Mouse (Mus musculus) gastrocnemius, adult 2 months (tissue): ENCODE measurements around the gene Rtkn2. TPM values are rescaled to one million over a fixed set of nuclear protein-coding genes. Genes with fewer than 3 reads are reported as not detected.

Experiments used
- DNase-seq: peaks from one replicate; pipeline ENCODE4 v3.0.0; 2022
- H3K27ac ChIP-seq: fragments of 200-600 bp; 2 replicates; pipeline ENCODE4 v1.8.1; 2022; ENCODE audit warnings: mild to moderate bottlenecking
- H3K4me3 ChIP-seq: fragments of 200-600 bp; 2 replicates; pipeline ENCODE4 v1.8.1; 2022; ENCODE audit warnings: mild to moderate bottlenecking, moderate library complexity
- CTCF ChIP-seq: fragments of 200-600 bp; IDR thresholded peaks from 2 replicates; pipeline ENCODE4 v1.8.1; 2022; ENCODE audit warnings: antibody characterized with exemption, mild to moderate bottlenecking, moderate library complexity
- intact Hi-C: fragments of 180-260 bp; cut with DNase I; formaldehyde crosslinking; loops from one replicate; pipeline ENCODE4 v1.15.1; 2025
- total RNA-seq, 2 experiments: library from RNA; stranded (reverse); gene quantifications; 2 replicates each; pipeline ENCODE4 v1.2.3; 2021

Rtkn2 gene
- total RNA-seq, 2 experiments from 2014 or later = 0.11 to 0.31 TPM

GRCm38 (mm10) chr10:68054706-68055105 is 75.3 kb downstream of the Rtkn2 start:
- Histone ChIP-seq H3K4me3 (no peak overlapping the region), H3K27ac (no peak overlapping the region)
- intact Hi-C loops = no loop called here
- no peak for TF ChIP-seq CTCF
- DNase-seq = no peak

DNA sequence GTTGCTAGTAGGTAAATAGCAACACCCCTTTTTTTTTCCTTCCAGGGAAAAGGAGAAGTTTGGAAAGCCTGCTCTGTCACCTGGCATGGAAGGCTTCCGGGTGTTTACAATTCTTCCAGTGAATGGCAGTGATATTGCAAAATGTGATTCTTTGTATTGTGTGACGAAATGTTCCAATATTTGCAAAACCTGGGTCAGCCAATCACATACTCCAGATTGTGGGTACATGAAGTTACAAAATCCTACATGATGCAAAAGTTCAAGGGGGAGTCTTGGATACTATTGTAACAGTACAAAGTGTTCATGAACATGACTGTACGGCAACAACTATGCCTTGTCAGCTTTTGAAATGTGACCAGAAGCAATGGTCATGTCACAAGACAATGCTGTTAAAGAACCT is 78.5 kb downstream of the Rtkn2 start:
- intact Hi-C loops = no loop called here
- H3K27ac ChIP-seq = no peak overlapping the region
- TF ChIP-seq CTCF = no peak

GRCm38 (mm10) chr10:68058378-68058777 is 79.0 kb downstream of the Rtkn2 start:
- no peak overlapping the region for H3K27ac ChIP-seq
- DNase-seq = no peak
- TF ChIP-seq CTCF = peak; percentile 42; the same call in 1 of the 2 replicates
- no peak overlapping the region for H3K4me3 ChIP-seq
- intact Hi-C loops = no loop called here

More for the DNA sequence above, 78.5 kb downstream of the Rtkn2 start:
- DNase-seq = no peak
- H3K4me3 ChIP-seq = no peak overlapping the region

GRCm38 (mm10) chr10:68060590-68061248 is 81.3 kb downstream of the Rtkn2 start:
- intact Hi-C loops = loop anchor here (1.0 kb wide), 1 partner anchor 75 kb away; no protein-coding TSS in a partner anchor
- no peak for TF ChIP-seq CTCF
- H3K4me3 ChIP-seq = peak overlapping the region; percentile 51
- H3K27ac ChIP-seq = peak overlapping the region; percentile 73
- peak; percentile 68 for DNase-seq

GRCm38 (mm10) chr10:68061249-68061615 is 81.9 kb downstream of the Rtkn2 start:
- no peak for DNase-seq
- peak overlapping the region; percentile 73 for H3K27ac ChIP-seq
- intact Hi-C loops = loop anchor here (1.0 kb wide), 1 partner anchor 74 kb away; no protein-coding TSS in a partner anchor
- TF ChIP-seq CTCF = no peak
- H3K4me3 ChIP-seq = peak overlapping the region; percentile 51

GRCm38 (mm10) chr10:68063806-68064545 is 84.6 kb downstream of the Rtkn2 start:
- Histone ChIP-seq H3K4me3 (peak overlapping the region; percentile 32), H3K27ac (peak overlapping the region; percentile 53)

DNA sequence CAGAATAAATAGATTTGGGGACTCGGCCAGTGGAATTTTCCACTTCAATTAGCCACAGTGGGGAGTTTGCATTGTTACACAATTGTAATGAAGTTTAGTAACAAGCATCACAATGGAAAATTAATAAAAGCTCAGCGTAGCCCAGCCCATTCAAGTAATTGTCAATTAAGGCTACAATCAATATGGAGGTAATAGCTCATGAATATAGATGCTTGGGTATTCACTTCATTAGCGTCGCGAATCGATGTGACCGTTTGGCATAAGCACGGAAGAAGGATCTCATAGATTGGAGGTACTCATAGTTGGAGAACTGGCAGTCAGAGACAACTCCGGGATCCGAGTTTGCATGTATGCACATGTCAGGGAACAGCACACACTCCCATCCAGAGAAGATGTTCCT is 85.2 kb downstream of the Rtkn2 start:
- intact Hi-C loops = no loop called here
- DNase-seq = no peak
- no peak for TF ChIP-seq CTCF
- Histone ChIP-seq H3K4me3 (no peak overlapping the region), H3K27ac (no peak overlapping the region)

More at GRCm38 (mm10) chr10:68063806-68064545, 84.6 kb downstream of the Rtkn2 start:
- no peak for TF ChIP-seq CTCF
- intact Hi-C loops = no loop called here
- DNase-seq = no peak

DNA sequence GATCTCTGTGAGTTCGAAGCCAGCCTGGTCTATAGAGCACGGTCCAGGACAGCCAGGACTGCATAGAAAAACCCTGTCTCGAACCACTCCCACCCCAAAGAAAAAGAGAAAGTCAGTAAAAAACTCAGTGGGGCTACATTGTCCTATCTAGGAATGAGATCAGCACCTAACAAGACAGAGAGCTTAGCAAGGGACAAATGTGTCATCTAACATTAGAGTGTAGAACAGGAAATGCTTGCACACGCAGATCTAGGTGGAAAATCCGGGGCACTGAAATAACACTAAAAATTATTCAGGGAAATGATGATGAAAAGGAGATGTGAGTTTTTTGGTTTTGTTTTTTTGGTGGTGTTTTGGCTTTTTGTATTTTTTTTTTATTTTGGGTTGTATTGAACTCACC is 86.8 kb downstream of the Rtkn2 start:
- intact Hi-C loops = no loop called here
- no peak for DNase-seq
- H3K27ac ChIP-seq = no peak overlapping the region
- no peak overlapping the region for H3K4me3 ChIP-seq
- TF ChIP-seq CTCF = no peak

GRCm38 (mm10) chr10:68067961-68068360 is 88.6 kb downstream of the Rtkn2 start:
- H3K27ac ChIP-seq = no peak overlapping the region
- intact Hi-C loops = no loop called here
- H3K4me3 ChIP-seq = no peak overlapping the region
- no peak for DNase-seq
- no peak for TF ChIP-seq CTCF

DNA sequence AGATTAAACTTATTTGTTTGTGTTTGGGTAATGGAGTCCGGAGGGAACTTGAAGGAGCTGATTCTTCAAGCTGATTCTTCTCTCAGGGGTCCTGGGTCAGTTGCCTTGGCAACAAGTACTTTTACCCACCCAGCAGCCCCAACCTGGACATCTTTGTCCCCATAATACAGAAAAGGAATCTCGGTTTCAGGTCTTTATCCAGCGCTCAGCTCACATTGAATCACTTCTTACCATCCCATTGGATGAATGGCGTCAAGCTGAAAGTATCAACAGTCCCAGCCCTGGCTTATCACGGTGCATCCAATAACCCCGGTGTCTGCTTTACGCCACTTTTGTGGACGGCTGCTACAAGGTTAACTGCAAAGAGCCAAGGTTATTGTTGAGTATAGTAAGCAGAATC is 89.1 kb downstream of the Rtkn2 start:
- intact Hi-C loops = no loop called here
- H3K27ac ChIP-seq = no peak overlapping the region
- no peak for TF ChIP-seq CTCF
- DNase-seq = no peak
- no peak overlapping the region for H3K4me3 ChIP-seq

GRCm38 (mm10) chr10:68071041-68071440 is 91.7 kb downstream of the Rtkn2 start:
- Histone ChIP-seq H3K4me3 (no peak overlapping the region), H3K27ac (no peak overlapping the region)
- DNase-seq = no peak
- no peak for TF ChIP-seq CTCF
- intact Hi-C loops = no loop called here

- no peak for DNase-seq
- TF ChIP-seq CTCF = no peak
Measured at GRCm38 (mm10) chr10:68072626-68073025, 93.3 kb downstream of the Rtkn2 start.

GRCm38 (mm10) chr10:68074291-68074690 is 94.9 kb downstream of the Rtkn2 start:
- peak overlapping the region; percentile 13; the same call in 1 of the 2 replicates for H3K27ac ChIP-seq
- TF ChIP-seq CTCF = no peak
- no peak overlapping the region for H3K4me3 ChIP-seq
- DNase-seq = no peak
- intact Hi-C loops = no loop called here

More at GRCm38 (mm10) chr10:68072626-68073025, 93.3 kb downstream of the Rtkn2 start:
- intact Hi-C loops = no loop called here
- no peak overlapping the region for H3K4me3 ChIP-seq
- H3K27ac ChIP-seq = no peak overlapping the region
